Mouse (Mus musculus) embryonic stem cell, embryonic (primary cell): ENCODE measurements around the gene Lingo4.

Source experiments
- CTCF ChIA-PET, 4 experiments: fragments of 300-600 bp in 2 of 4; fragments of 350-600 bp in 2 of 4; sonication (Branson Sonifier 250); formaldehyde crosslinking; loops; one replicate each; lab custom pipeline; 2022; ENCODE audit warnings: inconsistent platforms in 2 of 4; lab: Charles Lee
- POLR2A ChIA-PET, 4 experiments: fragments of 300-600 bp in 2 of 4; fragments of 350-600 bp in 2 of 4; sonication (Branson Sonifier 250); formaldehyde crosslinking; loops; one replicate each; lab custom pipeline; 2022; ENCODE audit warnings: antibody characterized with exemption in 4 of 4, inconsistent platforms in 1 of 4; lab: Charles Lee

Gene Lingo4

DNA sequence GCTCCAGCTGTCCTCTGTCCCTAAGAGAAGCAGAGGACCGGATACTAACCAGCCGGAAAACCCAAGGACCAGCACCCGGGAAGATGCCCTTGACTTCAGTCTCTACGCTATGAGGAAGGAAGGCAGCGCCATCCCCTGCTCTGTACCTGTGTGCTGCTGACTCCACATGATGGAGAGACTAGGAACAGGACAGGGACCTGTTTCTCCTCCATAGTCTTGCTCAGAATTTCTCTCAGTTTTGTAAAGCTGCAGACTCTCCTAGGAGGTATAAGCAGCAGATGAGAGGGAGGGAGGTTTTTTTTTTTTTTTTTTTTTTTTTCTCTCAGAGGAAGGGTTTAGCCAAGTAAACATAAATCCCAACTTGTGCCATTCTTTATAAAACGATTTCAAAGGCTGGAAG is at the start of gene Lingo4:
Gene Lingo4, plus strand, starts transcription at position 301 of the 400 bp plus-strand sequence.
- ChIA-PET CTCF (interaction anchor here in 1 of 4 experiments (0.7 to 1.5 kb wide), 2 partner anchors 13 to 59 kb away, joined by 3 read pairs; no protein-coding TSS in a partner anchor), POLR2A (interaction anchor here in 2 of 4 experiments (0.7 kb wide), 2 partner anchors 26 to 169 kb away, joined by 13 to 15 read pairs; no protein-coding TSS in a partner anchor)

- POLR2A ChIA-PET, result interaction anchor here in 2 of 4 experiments (0.5 to 1.2 kb wide), 3 partner anchors 9 to 153 kb away, joined by 3 read pairs; no protein-coding TSS in a partner anchor
- CTCF ChIA-PET, result interaction anchor here (0.6 to 1.3 kb wide), 6 partner anchors 9 to 96 kb away, joined by 3 read pairs; no protein-coding TSS in a partner anchor
Measured at GRCm38 (mm10) chr3:94360812-94361211, 37.5 kb upstream of the Lingo4 start.

DNA sequence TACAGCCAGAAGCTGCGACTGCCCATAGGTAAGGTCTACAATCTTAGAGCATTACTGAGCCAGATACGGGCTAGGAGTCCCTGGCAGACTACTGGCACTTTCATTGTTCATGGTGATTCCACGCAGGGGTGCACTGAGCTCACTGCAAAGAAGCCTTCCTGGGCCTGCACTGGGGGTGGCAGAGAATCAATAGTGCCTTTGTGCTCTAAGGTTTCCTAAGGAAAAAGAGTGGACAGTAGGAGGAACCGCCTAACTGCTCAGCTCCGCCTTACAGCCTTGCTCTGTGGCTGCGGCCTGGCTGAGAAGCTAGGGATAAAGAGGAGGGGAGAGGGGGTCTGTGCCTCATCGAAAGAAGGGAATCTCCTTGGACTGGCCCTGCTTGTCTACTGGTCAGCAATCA is 36.2 kb upstream of the Lingo4 start, which contains the start of gene C2cd4d:
Gene C2cd4d, plus strand, starts transcription at position 301 of the 400 bp plus-strand sequence.
- ChIA-PET CTCF (interaction anchor here in 1 of 4 experiments (0.6 kb wide), 1 partner anchor 78 kb away, joined by 3 read pairs; no protein-coding TSS in a partner anchor), POLR2A (interaction anchor here in 3 of 4 experiments (0.7 to 1.6 kb wide), 5 partner anchors 10 to 111 kb away, joined by 3 to 4 read pairs (median 3); partner anchors contain the start of gene Rorc (in 1 of the 3))

DNA sequence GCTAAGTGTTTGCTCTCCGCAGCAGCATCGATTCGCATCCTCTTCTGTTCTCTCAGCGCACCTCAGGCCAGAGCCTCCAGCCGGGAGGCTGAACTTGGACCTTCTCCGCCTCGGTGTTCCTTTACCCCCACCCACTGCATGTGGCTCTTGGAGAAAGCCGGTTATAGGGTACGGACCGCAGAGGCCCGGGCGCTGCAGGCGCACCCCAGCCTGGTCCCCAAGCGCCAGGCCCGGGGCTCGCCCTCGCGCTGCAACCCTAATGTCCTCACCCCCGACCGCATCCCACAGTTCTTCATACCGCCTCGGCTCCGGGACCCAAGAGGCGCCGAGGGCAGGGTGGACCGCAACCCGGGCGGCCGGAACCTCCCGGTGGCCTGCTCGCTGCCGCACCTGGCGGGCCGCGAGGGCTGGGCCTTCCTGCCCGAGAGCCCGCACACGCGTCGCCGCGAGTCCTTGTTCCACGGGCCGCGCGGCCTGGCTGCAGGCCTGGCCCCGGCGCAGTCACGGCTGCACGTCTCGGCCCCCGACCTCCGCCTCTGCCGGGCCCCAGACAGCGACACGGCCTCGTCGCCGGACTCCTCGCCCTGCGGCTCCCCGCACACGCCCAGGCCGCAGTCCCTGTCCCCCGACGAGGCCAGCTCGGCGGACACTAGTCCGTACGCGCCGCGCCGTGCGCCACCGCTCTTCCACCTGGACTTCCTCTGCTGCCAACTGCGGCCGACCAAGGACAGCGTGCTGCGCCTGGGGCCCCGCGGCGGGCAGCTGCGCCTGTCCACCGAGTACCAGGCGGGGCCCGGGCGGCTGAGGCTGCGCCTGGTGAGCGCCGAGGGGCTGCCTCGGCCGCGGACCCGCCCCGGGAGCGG is 34.8 kb upstream of the Lingo4 start:
- POLR2A ChIA-PET, result interaction anchor here in 2 of 4 experiments (0.6 to 1.6 kb wide), 4 partner anchors 14 to 150 kb away, joined by 3 read pairs; no protein-coding TSS in a partner anchor
- CTCF ChIA-PET, result interaction anchor here in 2 of 4 experiments (0.5 to 1.5 kb wide), 2 partner anchors 79 to 817 kb away, joined by 5 read pairs; partner anchors contain the start of gene Mrpl9 (in 1 of the 2)

GRCm38 (mm10) chr3:94364154-94364526 is 34.2 kb upstream of the Lingo4 start:
- ChIA-PET POLR2A (interaction anchor here in 1 of 4 experiments (1.0 kb wide), 1 partner anchor 13 kb away, joined by 3 read pairs; no protein-coding TSS in a partner anchor), CTCF (interaction anchor here in 2 of 4 experiments (0.6 to 1.5 kb wide), 3 partner anchors 78 to 524 kb away, joined by 3 to 7 read pairs (median 5); partner anchors contain the start of gene Mrpl9 (in 1 of the 2))

DNA sequence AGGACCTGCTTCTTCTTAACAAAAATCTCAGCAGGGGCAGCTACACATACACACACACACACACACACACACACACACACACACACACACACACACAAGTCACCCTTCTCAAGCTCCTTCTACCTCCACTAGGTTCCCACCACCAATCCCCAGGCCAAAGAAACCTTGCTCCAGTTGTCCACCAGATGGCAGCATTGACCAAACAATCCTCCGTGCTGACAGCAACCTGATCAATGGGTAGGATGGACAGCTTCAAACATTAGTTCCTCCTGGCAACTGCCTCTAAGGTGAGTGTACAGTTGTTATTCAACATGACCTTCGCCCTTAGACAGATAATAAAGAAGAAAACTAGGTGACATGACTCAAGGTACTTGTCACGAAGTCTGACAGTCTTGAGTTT is 31.6 kb upstream of the Lingo4 start:
- ChIA-PET POLR2A (interaction anchor here in 2 of 4 experiments (0.6 to 2.6 kb wide), 9 partner anchors 11 to 1286 kb away, joined by 3 to 8 read pairs (median 3); partner anchors contain the start of genes Mrpl9 (in 1 of the 2) and Oaz3 (in 1 of the 2)), CTCF (interaction anchor here (0.6 to 2.1 kb wide), 66 partner anchors 10 to 662 kb away, joined by 3 to 20 read pairs (median 4); partner anchors contain the start of genes Mrpl9 (in 2 of the 4), Oaz3 (in 2 of the 4) and Tdrkh (in 1 of the 4))

DNA sequence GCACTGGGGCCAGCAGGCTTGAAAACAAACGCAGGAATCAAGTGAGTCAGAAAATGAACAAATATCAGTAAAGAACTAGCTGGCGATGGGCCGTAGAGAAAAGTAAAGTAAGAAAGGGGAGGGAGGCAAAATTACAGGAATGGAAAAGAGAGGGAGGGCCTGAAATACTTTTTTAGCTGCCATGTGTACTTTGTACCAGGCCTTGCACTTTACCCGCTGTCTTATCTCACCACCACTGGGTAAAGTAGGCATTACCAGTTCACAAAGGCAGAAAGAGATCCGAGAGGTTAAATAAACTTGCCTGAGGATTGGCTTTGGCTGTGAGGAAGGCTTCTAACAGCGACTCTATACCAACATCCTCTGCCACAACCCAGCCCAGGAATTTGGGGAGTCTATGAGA is 30.8 kb upstream of the Lingo4 start:
- CTCF ChIA-PET, result interaction anchor here in 3 of 4 experiments (0.7 to 2.1 kb wide), 17 partner anchors 10 to 536 kb away, joined by 3 to 20 read pairs (median 7); partner anchors contain the start of genes Mrpl9 (in 2 of the 3) and Oaz3 (in 2 of the 3)
- POLR2A ChIA-PET, result interaction anchor here in 2 of 4 experiments (0.6 to 2.6 kb wide), 4 partner anchors 10 to 394 kb away, joined by 3 to 8 read pairs (median 4); partner anchors contain the start of genes Mrpl9 (in 1 of the 2) and Oaz3 (in 1 of the 2)

DNA sequence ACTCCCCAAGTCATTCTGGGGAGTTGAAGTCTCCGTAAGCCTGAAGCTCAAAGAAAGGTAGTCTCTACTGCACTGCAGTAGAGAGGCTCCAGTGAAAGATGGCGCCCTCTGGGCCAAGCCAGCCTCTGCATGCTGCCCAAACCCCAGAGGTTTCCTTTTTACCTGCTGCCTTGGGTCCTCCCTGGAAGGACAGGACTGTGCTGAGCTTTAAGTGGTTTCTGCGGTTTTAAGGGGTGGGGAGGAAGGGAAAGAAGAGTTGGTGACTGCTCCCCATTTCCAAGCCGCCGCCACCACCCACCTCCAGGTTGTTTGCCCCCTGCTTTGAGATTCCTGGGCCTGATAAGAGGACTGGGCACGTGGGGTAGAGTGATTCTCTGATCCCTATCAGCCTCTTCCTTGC is 29.7 kb upstream of the Lingo4 start:
- CTCF ChIA-PET, result interaction anchor here (0.6 to 2.2 kb wide), 6 partner anchors 53 to 455 kb away, joined by 3 to 5 read pairs (median 3); no protein-coding TSS in a partner anchor
- POLR2A ChIA-PET, result interaction anchor here in 2 of 4 experiments (0.6 to 3.3 kb wide), 7 partner anchors 9 to 646 kb away, joined by 3 to 15 read pairs (median 3); partner anchors contain the start of genes Mrpl9 (in 1 of the 2), Oaz3 (in 1 of the 2) and Tdrkh (in 1 of the 2)

- CTCF ChIA-PET, result interaction anchor here (0.5 to 2.2 kb wide), 9 partner anchors 9 to 1474 kb away, joined by 3 to 6 read pairs (median 4); no protein-coding TSS in a partner anchor
- POLR2A ChIA-PET, result interaction anchor here in 2 of 4 experiments (0.6 to 3.3 kb wide), 10 partner anchors 7 to 221 kb away, joined by 3 to 15 read pairs (median 3); partner anchors contain the start of genes Mrpl9 (in 1 of the 2), Oaz3 (in 1 of the 2) and Tdrkh (in 1 of the 2)
Measured at GRCm38 (mm10) chr3:94369709-94370108, 28.6 kb upstream of the Lingo4 start.

GRCm38 (mm10) chr3:94371637-94372036 is 26.7 kb upstream of the Lingo4 start:
- POLR2A ChIA-PET, result interaction anchor here in 3 of 4 experiments (0.5 to 3.3 kb wide), 12 partner anchors 9 to 694 kb away, joined by 3 to 15 read pairs (median 3); partner anchors contain the start of genes C2cd4d (in 1 of the 3), Cgn (in 1 of the 3), Lingo4 (in 1 of the 3) and Tdrkh (in 1 of the 3)

GRCm38 (mm10) chr3:94372038-94372437 is 26.3 kb upstream of the Lingo4 start:
- ChIA-PET POLR2A (interaction anchor here in 3 of 4 experiments (0.5 to 1.5 kb wide), 11 partner anchors 8 to 624 kb away, joined by 3 to 15 read pairs (median 3); partner anchors contain the start of genes C2cd4d (in 1 of the 3), Cgn (in 1 of the 3) and Lingo4 (in 1 of the 3)), CTCF (interaction anchor here in 1 of 4 experiments (1.1 to 1.2 kb wide), 2 partner anchors 161 to 531 kb away, joined by 3 read pairs; no protein-coding TSS in a partner anchor)

More at GRCm38 (mm10) chr3:94371637-94372036, 26.7 kb upstream of the Lingo4 start:
- CTCF ChIA-PET, result interaction anchor here in 1 of 4 experiments (1.1 kb wide), 1 partner anchor 162 kb away, joined by 3 read pairs; no protein-coding TSS in a partner anchor

- CTCF ChIA-PET, result interaction anchor here in 1 of 4 experiments (1.0 to 1.2 kb wide), 2 partner anchors 84 to 530 kb away, joined by 3 read pairs; no protein-coding TSS in a partner anchor
- POLR2A ChIA-PET, result interaction anchor here (0.7 to 1.5 kb wide), 8 partner anchors 8 to 150 kb away, joined by 3 to 5 read pairs (median 3); partner anchors contain the start of genes C2cd4d (in 1 of the 4) and Tdrkh (in 1 of the 4)
Measured at GRCm38 (mm10) chr3:94372641-94373040, 25.7 kb upstream of the Lingo4 start, which contains the start of gene Rorc. Gene Rorc (plus strand): TSS chr3:94372794.

DNA sequence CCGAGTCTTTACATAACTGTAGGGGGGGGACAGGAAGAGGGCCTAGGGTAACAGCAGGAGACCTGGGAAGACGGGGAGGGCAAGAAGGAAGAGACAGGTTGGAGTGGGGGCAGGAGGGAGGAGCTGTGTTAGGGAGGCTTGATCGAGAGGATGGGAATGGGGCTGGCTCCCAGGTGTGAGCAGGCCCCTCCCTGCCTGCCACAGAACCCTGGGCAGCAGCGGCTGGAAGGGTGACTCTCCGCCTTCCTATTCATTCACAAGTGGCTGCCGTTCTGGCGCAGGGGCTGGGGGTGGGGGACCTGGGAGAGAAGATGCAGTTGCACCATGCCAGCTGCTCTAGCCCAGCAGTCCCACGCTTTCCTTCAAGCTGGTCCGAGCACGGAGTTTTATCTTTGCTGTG is 25.2 kb upstream of the Lingo4 start:
- CTCF ChIA-PET, result interaction anchor here in 1 of 4 experiments (0.7 to 1.2 kb wide), 3 partner anchors 12 to 530 kb away, joined by 3 read pairs; no protein-coding TSS in a partner anchor

GRCm38 (mm10) chr3:94373597-94374011 is 24.7 kb upstream of the Lingo4 start:
- POLR2A ChIA-PET, result interaction anchor here in 3 of 4 experiments (0.6 to 1.3 kb wide), 6 partner anchors 18 to 1067 kb away, joined by 3 to 5 read pairs (median 4); partner anchors contain the start of gene Tdrkh (in 1 of the 3)
- CTCF ChIA-PET, result interaction anchor here in 1 of 4 experiments (0.7 to 1.0 kb wide), 2 partner anchors 13 to 83 kb away, joined by 3 read pairs; no protein-coding TSS in a partner anchor

More for the DNA sequence above, 25.2 kb upstream of the Lingo4 start:
- POLR2A ChIA-PET, result interaction anchor here (0.6 to 1.5 kb wide), 6 partner anchors 8 to 1066 kb away, joined by 3 to 5 read pairs (median 4); partner anchors contain the start of genes C2cd4d (in 1 of the 4) and Tdrkh (in 1 of the 4)

GRCm38 (mm10) chr3:94374636-94375035 is 23.7 kb upstream of the Lingo4 start:
- CTCF ChIA-PET, result interaction anchor here in 1 of 4 experiments (0.5 kb wide), 1 partner anchor 218 kb away, joined by 6 read pairs; no protein-coding TSS in a partner anchor
- POLR2A ChIA-PET, result interaction anchor here in 1 of 4 experiments (0.8 kb wide), 1 partner anchor 17 kb away, joined by 3 read pairs; no protein-coding TSS in a partner anchor

DNA sequence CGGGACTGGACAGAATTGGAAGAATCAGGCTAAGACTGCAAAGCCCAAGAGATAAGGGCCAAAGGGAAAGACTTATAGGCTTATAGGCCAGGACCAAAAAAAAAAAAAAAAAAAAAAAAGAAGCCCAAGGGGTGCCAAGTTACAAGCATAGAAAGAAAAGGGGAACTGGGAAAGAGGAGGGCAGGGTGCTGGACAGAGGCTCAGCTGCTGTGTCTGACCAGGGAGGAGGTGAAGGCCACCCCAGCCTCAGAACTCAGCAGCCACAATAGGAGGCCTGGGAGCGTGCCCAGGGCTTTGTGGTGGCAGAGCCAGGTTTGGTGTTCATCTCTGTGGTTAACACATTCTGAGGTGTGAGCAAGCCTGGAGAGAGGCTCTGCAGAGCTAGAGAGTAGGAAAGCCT is 23.2 kb upstream of the Lingo4 start:
- POLR2A ChIA-PET, result no interaction called here
- CTCF ChIA-PET, result interaction anchor here in 1 of 4 experiments (0.5 kb wide), 1 partner anchor 218 kb away, joined by 6 read pairs; no protein-coding TSS in a partner anchor
